Mouse (Mus musculus): ENCODE results near the gene Stxbp4. TPM values are rescaled to one million over a fixed set of nuclear protein-coding genes. Genes with fewer than 3 reads are reported as not detected.

The Stxbp4 gene
- polyA plus RNA-seq, 1 experiment from 2014 or later = 10.9 TPM

GRCm38 (mm10) chr11:90666144-90666757, 28.4 kb upstream of the Stxbp4 start:
- Histone ChIP-seq H3K27ac (peak overlapping the region; percentile 69), H3K9ac (ENCODE audit: low read depth, low read length) (no peak overlapping the region), H3K4me1 (replicated peaks; ENCODE audit: insufficient read depth, low read length) (peaks cover 29% of the 10 kb centered on the region; the same call in 1 of the 2 replicates), H3K27me3 (ENCODE audit: insufficient read depth, low read length) (no peaks in the 10 kb centered on the region), H3K4me2 (ENCODE audit: low read length) (no peak overlapping the region), H3K4me3 (replicated peaks; ENCODE audit: low read depth, low read length) (no peak overlapping the region), H3K9me3 (replicated peaks; ENCODE audit: low read length) (no peaks in the 10 kb centered on the region), H3K36me3 (ENCODE audit: insufficient read depth, low read length) (peaks cover 7% of the 10 kb centered on the region; the same call in 1 of the 2 replicates)
- TF ChIP-seq CTCF (IDR thresholded peaks at IDR 0.05; ENCODE audit: low read depth) = no peak
- no peak for DNase-seq (ENCODE audit: low spot score)
- 50% methylated on average over 3 of the region's 3 CpGs for WGBS
- no peak; the same call in 1 of the 2 replicates for ATAC-seq (replicated peaks; ENCODE audit: low FRiP score, low read depth)

DNA sequence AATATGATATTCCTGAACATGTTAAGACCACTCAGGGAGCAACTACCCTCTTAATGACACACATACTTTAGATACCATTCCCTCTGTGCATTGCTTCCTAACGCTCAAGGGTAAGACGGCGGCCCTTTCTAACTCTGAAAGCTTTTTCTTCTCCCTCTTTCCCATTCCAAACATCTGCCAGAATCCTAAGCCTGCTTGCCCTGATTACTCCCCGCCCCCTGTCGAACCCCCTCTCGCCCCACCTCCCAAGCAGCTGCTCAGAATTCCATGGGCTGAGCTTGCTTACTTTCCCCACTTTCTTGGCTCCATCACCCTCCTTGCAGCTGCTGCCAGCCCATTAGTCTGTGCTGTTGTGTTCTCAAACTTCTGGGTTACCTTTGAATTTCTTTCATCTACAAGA, 27.3 kb upstream of the Stxbp4 start:
- Histone ChIP-seq H3K27me3 (ENCODE audit: insufficient read depth, low read length) (no peaks in the 10 kb centered on the region), H3K4me1 (replicated peaks; ENCODE audit: insufficient read depth, low read length) (peaks cover 29% of the 10 kb centered on the region; the same call in 1 of the 2 replicates), H3K4me3 (replicated peaks; ENCODE audit: low read depth, low read length) (no peak overlapping the region), H3K27ac (peak overlapping the region; percentile 69), H3K36me3 (ENCODE audit: insufficient read depth, low read length) (peaks cover 6% of the 10 kb centered on the region; the same call in 1 of the 2 replicates), H3K9me3 (replicated peaks; ENCODE audit: low read length) (no peaks in the 10 kb centered on the region), H3K9ac (ENCODE audit: low read depth, low read length) (no peak overlapping the region), H3K4me2 (ENCODE audit: low read length) (peak overlapping the region; percentile 6; the same call in 1 of the 2 replicates)
- ATAC-seq (replicated peaks; ENCODE audit: low FRiP score, low read depth) = no peak; the same call in 1 of the 2 replicates
- TF ChIP-seq CTCF (IDR thresholded peaks at IDR 0.05; ENCODE audit: low read depth) = no peak
- DNase-seq (ENCODE audit: low spot score) = peak; percentile 77
- 14% methylated on average over 6 of the region's 6 CpGs for WGBS

DNA sequence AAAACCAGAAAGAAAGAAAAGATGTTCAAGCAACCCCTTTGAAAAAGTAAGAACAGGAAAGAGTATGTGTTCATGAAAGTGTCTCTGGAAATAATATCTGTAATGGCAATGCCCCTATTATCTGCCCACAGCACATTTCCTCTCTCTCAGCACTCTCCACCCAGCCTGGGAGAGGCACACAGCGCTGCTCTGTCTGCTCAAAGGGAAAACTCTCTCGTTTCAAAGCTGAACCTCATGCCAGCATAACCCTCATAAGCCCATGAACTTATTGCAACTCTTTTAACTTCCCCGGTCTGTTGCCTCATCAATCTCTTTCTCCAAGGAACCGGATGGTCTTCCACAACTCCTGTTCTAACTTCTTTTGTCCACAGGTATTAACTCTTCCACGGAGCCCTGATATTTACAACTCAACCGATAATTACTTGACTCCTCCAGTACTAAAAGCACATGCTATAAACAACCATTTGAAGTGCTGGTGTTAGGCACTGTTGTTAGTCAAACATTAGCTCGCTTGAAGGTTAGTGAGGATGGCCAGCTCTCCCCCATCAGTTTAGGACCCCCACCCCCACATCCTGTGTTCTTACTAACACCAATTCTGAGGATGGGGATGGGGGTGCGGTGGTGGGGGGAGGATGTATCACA, 26.6 kb upstream of the Stxbp4 start:
- peaks cover 29% of the 10 kb centered on the region; the same call in 1 of the 2 replicates for H3K4me1 ChIP-seq (replicated peaks; ENCODE audit: insufficient read depth, low read length)
- no peak overlapping the region for H3K9ac ChIP-seq (ENCODE audit: low read depth, low read length)
- H3K27me3 ChIP-seq (ENCODE audit: insufficient read depth, low read length) = no peaks in the 10 kb centered on the region
- DNase-seq (ENCODE audit: low spot score) = peak; percentile 20
- no peaks in the 10 kb centered on the region for H3K9me3 ChIP-seq (replicated peaks; ENCODE audit: low read length)
- H3K27ac ChIP-seq = peak overlapping the region; percentile 69
- 7% methylated on average over 8 of the region's 8 CpGs for WGBS
- peak overlapping the region; percentile 6; the same call in 1 of the 2 replicates for H3K4me2 ChIP-seq (ENCODE audit: low read length)
- no peak overlapping the region for H3K4me3 ChIP-seq (replicated peaks; ENCODE audit: low read depth, low read length)
- no peak for TF ChIP-seq CTCF (IDR thresholded peaks at IDR 0.05; ENCODE audit: low read depth)
- no peaks in the 10 kb centered on the region for H3K36me3 ChIP-seq (ENCODE audit: insufficient read depth, low read length)
- 0 out of 2 replicates have a peak, but pooled peaks have one; percentile 49 for ATAC-seq (replicated peaks; ENCODE audit: low FRiP score, low read depth)

DNA sequence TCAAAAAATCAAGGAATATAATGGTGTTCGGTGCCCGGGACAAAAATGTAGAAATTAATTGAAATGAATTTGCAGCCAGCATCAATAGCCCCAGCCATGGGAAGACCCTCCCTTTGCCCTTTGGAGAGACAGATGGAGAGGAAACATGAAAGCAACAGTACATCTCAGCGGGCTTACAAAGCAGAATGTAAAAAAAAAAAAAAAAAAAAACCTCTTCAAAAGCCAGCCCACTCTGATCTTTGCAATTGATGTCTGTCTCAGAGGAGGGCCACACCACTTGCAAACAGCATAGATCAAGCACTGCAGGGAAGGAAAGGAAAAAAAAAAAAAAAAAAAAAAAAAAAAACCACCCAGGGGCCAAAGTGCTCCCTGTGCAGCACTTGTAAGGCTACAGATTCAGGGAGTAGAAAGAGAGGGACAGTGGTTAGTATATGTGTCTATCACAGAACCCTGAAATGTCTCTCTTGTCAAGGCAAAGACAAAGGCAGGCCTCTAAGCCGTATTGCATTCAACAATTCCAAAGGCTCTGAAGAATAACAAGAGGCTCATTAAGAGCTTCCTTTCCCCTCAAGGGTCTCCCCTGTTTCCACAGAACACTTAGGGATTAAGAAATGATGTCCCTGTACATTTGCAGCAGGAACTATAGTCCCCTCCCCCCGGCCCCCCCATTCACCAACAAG, 25.9 kb upstream of the Stxbp4 start:
- Histone ChIP-seq H3K27ac (peak overlapping the region; percentile 69), H3K9ac (ENCODE audit: low read depth, low read length) (no peak overlapping the region), H3K4me2 (ENCODE audit: low read length) (no peak overlapping the region), H3K27me3 (ENCODE audit: insufficient read depth, low read length) (no peaks in the 10 kb centered on the region), H3K36me3 (ENCODE audit: insufficient read depth, low read length) (no peaks in the 10 kb centered on the region), H3K4me1 (replicated peaks; ENCODE audit: insufficient read depth, low read length) (peaks cover 29% of the 10 kb centered on the region; the same call in 1 of the 2 replicates), H3K4me3 (replicated peaks; ENCODE audit: low read depth, low read length) (no peak overlapping the region), H3K9me3 (replicated peaks; ENCODE audit: low read length) (no peaks in the 10 kb centered on the region)
- WGBS = 54% methylated on average over 5 of the region's 5 CpGs
- DNase-seq (ENCODE audit: low spot score) (no peak), ATAC-seq (replicated peaks; ENCODE audit: low FRiP score, low read depth) (no peak)
- no peak for TF ChIP-seq CTCF (IDR thresholded peaks at IDR 0.05; ENCODE audit: low read depth)

DNA sequence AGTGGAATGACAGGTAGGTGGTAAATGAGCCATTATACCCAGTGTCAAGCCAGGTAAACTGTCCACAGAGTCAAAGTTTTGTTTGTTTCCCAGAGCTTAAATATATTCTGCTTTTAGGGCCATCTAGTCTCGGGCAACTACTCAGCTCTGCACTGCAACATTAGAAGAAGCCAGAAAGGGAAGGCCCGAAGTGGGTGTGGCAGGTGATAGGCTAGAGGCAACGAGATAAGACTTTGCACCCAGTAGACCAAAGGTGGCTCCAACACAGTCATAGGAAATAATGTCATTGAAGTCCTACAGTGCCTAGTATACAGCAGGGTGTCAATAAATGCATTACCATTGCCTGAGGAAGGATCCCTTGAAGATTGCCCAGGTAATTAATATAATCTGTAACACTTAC, 25.2 kb upstream of the Stxbp4 start:
- H3K9ac ChIP-seq (ENCODE audit: low read depth, low read length) = no peak overlapping the region
- H3K27ac ChIP-seq = no peak overlapping the region
- no peak for DNase-seq (ENCODE audit: low spot score)
- 60% methylated on average over 3 of the region's 3 CpGs for WGBS
- no peak for TF ChIP-seq CTCF (IDR thresholded peaks at IDR 0.05; ENCODE audit: low read depth)
- H3K4me1 ChIP-seq (replicated peaks; ENCODE audit: insufficient read depth, low read length) = peaks cover 29% of the 10 kb centered on the region; the same call in 1 of the 2 replicates
- H3K4me2 ChIP-seq (ENCODE audit: low read length) = no peak overlapping the region
- H3K27me3 ChIP-seq (ENCODE audit: insufficient read depth, low read length) = no peaks in the 10 kb centered on the region
- no peak overlapping the region for H3K4me3 ChIP-seq (replicated peaks; ENCODE audit: low read depth, low read length)
- H3K36me3 ChIP-seq (ENCODE audit: insufficient read depth, low read length) = no peaks in the 10 kb centered on the region
- H3K9me3 ChIP-seq (replicated peaks; ENCODE audit: low read length) = no peaks in the 10 kb centered on the region
- no peak for ATAC-seq (replicated peaks; ENCODE audit: low FRiP score, low read depth)

- Histone ChIP-seq H3K4me3 (replicated peaks; ENCODE audit: low read depth, low read length) (no peak overlapping the region), H3K36me3 (ENCODE audit: insufficient read depth, low read length) (peaks cover 5% of the 10 kb centered on the region; the same call in 1 of the 2 replicates), H3K9me3 (replicated peaks; ENCODE audit: low read length) (no peaks in the 10 kb centered on the region), H3K4me2 (ENCODE audit: low read length) (no peak overlapping the region), H3K27ac (no peak overlapping the region), H3K4me1 (replicated peaks; ENCODE audit: insufficient read depth, low read length) (peaks cover 16% of the 10 kb centered on the region; the same call in 1 of the 2 replicates), H3K9ac (ENCODE audit: low read depth, low read length) (no peak overlapping the region), H3K27me3 (ENCODE audit: insufficient read depth, low read length) (no peaks in the 10 kb centered on the region)
- no peak for ATAC-seq (replicated peaks; ENCODE audit: low FRiP score, low read depth)
- no peak for DNase-seq (ENCODE audit: low spot score)
- WGBS = 69% methylated on average over 4 of the region's 4 CpGs
- TF ChIP-seq CTCF (IDR thresholded peaks at IDR 0.05; ENCODE audit: low read depth) = no peak
Observed at GRCm38 (mm10) chr11:90660662-90661061, 22.8 kb upstream of the Stxbp4 start.

Measured in kidney, postnatal 0 days (tissue).